Mouse (Mus musculus) olfactory bulb, adult 2 months (tissue): ENCODE measurements at regions not wholly inside any gene's neighbourhood (a gene's known extent, or its start where the extent isn't known, plus 50 kb on each side); places are given as distances from the start of the nearest gene placed in this dataset.

Source experiments
- H3K27ac ChIP-seq: fragments of 200-500 bp; 2 replicates; pipeline ENCODE4 v1.5.1; 2012; ENCODE audit warnings: low read depth, low read length; ENCODE audit not compliant: insufficient read depth
- H3K4me1 ChIP-seq: fragments of 200-500 bp; 2 replicates; pipeline ENCODE4 v1.6.1; 2012; ENCODE audit warnings: low read length; ENCODE audit not compliant: control insufficient read depth, insufficient read depth
- H3K4me3 ChIP-seq: fragments of 200-500 bp; 2 replicates; pipeline ENCODE4 v1.5.1; 2012; ENCODE audit warnings: mild to moderate bottlenecking, low read depth, low read length, moderate library complexity; ENCODE audit not compliant: insufficient read depth
- CTCF ChIP-seq: fragments of 200-500 bp; IDR thresholded peaks from 2 replicates; pipeline ENCODE4 v1.5.1; 2012; ENCODE audit warnings: low read depth, mild to moderate bottlenecking, low read length, moderate library complexity; ENCODE audit not compliant: insufficient read depth
- POLR2A ChIP-seq: fragments of 200-500 bp; IDR thresholded peaks from 2 replicates; pipeline ENCODE4 v1.6.1; 2012; ENCODE audit warnings: mild to moderate bottlenecking, low read depth, low read length, moderate library complexity; ENCODE audit not compliant: insufficient read depth
- WGBS: fragments of 180-500 bp; shearing (Covaris S2); methylation state at CpG from one replicate; pipeline ENCODE4 v1.1.7; 2018; 5-methylcytosine and 5-hydroxymethylcytosine counted together

DNA sequence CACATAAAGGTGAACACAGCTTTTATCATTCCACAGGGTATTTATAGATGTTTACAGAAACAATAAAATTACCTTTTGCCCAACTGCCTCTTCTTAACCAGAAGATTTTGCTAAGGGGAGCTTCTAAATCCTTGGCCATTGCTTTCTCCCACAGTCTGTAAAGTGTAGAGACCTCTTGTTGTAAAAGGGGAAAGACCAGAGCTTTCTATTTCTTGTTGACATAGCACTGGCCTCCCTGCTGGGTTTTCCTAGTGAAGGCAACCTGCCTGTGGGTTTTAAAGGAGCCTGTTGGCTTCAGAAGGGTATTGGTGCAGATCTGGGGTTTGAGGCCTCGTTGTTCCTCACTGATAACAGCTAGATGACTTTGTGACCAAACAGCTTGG is 381.6 kb downstream of the Lmo4 start:
- WGBS = 82% methylated on average over 1 of the region's 1 CpGs
- no peak overlapping the region for H3K27ac ChIP-seq
- no peak overlapping the region for H3K4me3 ChIP-seq
- TF ChIP-seq POLR2A (no peak), CTCF (no peak)
- H3K4me1 ChIP-seq = no peaks in the 10 kb centered on the region

DNA sequence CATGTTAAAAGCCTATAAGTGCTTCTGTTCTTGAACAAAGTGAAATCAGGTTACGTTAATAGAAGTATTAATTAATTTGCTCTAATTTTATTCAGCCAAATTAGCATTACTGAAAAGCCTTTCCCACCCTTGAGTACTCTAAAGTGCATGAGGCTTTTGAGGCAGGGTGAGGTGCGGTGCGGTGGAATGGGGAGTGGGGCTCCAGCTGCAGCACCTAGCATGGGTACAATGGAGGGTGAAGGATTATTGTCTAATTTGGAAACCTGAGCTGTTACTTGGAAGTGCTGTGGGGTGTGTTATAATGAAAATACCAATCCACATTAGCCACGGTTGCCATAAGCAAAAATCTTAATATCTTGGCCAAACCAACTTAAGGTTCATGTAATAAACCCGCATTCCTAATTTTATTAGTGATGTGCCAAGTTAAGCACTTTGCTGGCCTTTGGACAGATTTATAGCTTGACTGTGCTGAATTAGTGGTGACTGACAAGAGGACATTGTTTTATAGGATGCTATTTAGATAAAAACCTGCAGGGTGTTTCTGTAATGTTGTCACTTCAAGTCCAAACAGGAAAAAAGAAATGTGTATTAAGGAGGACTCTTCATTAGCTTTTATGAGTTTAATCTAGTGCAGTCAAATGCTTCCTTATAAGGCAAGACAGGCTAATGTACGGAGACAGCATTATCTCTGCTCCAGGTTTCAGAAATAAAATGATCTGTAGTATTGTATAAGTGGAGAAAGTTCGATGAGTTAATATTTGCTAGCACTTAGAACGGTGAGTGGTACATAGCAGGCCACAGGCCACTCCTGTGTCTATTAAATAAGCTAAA is 382.2 kb downstream of the Lmo4 start:
- Histone ChIP-seq H3K4me1 (no peaks in the 10 kb centered on the region), H3K4me3 (no peak overlapping the region), H3K27ac (no peak overlapping the region)
- TF ChIP-seq POLR2A (no peak), CTCF (no peak)
- 92% methylated on average over 8 of the region's 8 CpGs for WGBS

GRCm38 (mm10) chr3:143807544-143807943 is 397.5 kb downstream of the Lmo4 start:
- WGBS = 93% methylated on average over 8 of the region's 8 CpGs
- no peak for TF ChIP-seq POLR2A
- no peak for TF ChIP-seq CTCF
- Histone ChIP-seq H3K27ac (no peak overlapping the region), H3K4me3 (no peak overlapping the region), H3K4me1 (no peaks in the 10 kb centered on the region)

GRCm38 (mm10) chr3:143806940-143807339 is 398.1 kb downstream of the Lmo4 start:
- WGBS = 85% methylated on average over 3 of the region's 3 CpGs
- Histone ChIP-seq H3K4me1 (no peaks in the 10 kb centered on the region), H3K27ac (no peak overlapping the region), H3K4me3 (no peak overlapping the region)
- no peak for TF ChIP-seq CTCF
- no peak for TF ChIP-seq POLR2A

DNA sequence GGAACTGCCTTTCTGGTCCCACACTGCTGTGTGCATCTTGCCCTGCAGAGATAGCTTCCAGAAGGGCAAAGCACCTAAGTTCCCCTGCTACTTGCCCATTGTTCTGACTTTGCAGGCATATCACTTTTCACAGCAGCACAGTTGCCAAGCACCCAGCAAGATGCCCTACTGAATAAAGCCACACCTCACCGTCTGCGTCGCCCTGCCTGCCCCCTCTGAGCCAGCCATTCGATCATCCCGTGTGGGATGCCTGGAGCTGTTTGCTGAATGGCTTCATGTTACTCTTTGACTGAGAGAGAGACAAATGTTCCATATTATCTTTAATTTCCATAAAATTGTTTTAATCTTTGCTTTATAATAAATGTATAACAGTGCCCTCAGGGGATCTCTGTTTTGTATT is 407.2 kb downstream of the Lmo4 start:
- no peak for TF ChIP-seq CTCF
- no peak for TF ChIP-seq POLR2A
- no peaks in the 10 kb centered on the region for H3K4me1 ChIP-seq
- no peak overlapping the region for H3K27ac ChIP-seq
- H3K4me3 ChIP-seq = no peak overlapping the region
- 70% methylated on average over 5 of the region's 5 CpGs for WGBS

- H3K4me1 ChIP-seq = no peaks in the 10 kb centered on the region
- no peak overlapping the region for H3K4me3 ChIP-seq
- TF ChIP-seq POLR2A (no peak), CTCF (no peak)
- 79% methylated on average over 8 of the region's 8 CpGs for WGBS
- no peak overlapping the region for H3K27ac ChIP-seq
These were observed 414.1 kb downstream of the Lmo4 start for GRCm38 (mm10) chr3:143790905-143791304.

GRCm38 (mm10) chr3:143789932-143790570 is 415.0 kb downstream of the Lmo4 start:
- Histone ChIP-seq H3K4me1 (no peaks in the 10 kb centered on the region), H3K27ac (no peak overlapping the region), H3K4me3 (no peak overlapping the region)
- TF ChIP-seq POLR2A = no peak
- no peak for TF ChIP-seq CTCF
- 37% methylated on average over 8 of the region's 8 CpGs for WGBS

DNA sequence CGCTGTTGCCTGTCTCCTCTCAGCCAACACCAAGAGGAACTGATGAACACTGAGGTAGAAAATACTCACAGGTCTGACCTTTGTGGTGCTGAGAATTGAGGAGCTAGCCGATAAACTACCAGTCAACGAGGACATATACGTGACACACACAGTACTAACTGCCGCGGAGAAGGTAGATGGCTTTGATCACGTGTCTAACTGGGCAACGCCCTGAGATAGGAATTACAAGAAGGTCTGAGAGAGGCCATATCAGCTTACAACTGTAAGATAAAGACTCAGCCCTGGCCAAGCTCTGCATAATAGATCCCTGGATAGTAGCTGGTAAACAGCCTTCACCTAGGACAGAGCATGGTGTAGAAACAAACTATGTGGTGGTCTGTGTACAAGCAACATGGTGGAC is 418.1 kb downstream of the Lmo4 start:
- TF ChIP-seq POLR2A (no peak), CTCF (no peak)
- no peak overlapping the region for H3K27ac ChIP-seq
- no peak overlapping the region for H3K4me3 ChIP-seq
- WGBS = 96% methylated on average over 8 of the region's 8 CpGs
- no peaks in the 10 kb centered on the region for H3K4me1 ChIP-seq

DNA sequence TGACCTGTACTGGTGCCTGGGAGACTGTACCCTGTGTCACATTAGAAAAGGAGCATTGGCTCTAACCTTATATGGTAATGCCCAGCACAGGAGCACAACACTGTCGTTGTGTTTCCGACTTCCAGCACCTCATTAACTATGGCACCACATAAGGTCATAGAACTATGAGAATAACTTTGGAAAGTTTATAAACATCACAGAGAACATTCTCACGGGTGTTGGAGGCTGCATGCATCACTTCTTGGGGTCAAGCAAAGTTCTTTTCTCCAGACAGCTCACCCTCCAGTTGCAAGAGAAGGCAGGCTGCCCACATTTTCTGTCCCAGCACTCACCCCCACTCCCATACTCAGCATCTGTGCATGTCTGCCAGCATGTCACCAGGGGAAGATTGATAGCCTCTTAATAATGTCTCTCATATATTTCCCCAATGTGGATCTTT is 420.6 kb downstream of the Lmo4 start:
- TF ChIP-seq POLR2A = no peak
- no peak overlapping the region for H3K4me3 ChIP-seq
- H3K4me1 ChIP-seq = no peaks in the 10 kb centered on the region
- H3K27ac ChIP-seq = no peak overlapping the region
- WGBS = 75% methylated on average over 3 of the region's 3 CpGs

DNA sequence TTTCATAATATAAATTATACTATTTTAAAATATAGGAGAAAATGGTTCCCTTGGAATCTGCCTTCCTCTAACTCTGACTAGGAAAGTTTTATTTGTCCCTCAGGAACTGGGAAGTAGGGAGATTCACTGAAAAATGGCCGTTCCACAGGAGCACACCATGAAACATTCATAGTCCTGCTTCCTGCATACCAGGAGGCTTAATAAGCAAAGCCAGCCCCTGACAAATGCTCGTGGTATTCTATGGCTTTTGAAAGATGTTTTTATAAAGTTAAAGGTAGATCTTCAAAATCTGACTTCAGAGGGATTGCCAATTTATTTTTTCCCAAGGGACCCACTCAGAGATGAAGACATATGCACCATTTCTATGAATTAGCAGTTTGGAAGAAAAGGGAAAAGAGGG is 426.9 kb downstream of the Lmo4 start:
- H3K4me1 ChIP-seq = no peaks in the 10 kb centered on the region
- TF ChIP-seq CTCF (no peak), POLR2A (no peak)
- H3K4me3 ChIP-seq = no peak overlapping the region
- 79% methylated on average over 2 of the region's 2 CpGs for WGBS
- H3K27ac ChIP-seq = no peak overlapping the region
